Mouse (Mus musculus) CD4-positive, CD25-positive, alpha-beta regulatory T cell, adult 4 months (primary cell): ENCODE data around the gene Nexn. TPM values are rescaled to one million over a fixed set of nuclear protein-coding genes. Genes with fewer than 3 reads are reported as not detected.

ENCODE experiments used
- ATAC-seq: one replicate; pipeline ENCODE4 v1.8.0; 2017
- polyA plus RNA-seq, 2 experiments: library from polyadenylated mRNA; unstranded; fragments of 100-300 nt; shearing (Covaris generic); gene quantifications; one replicate each; pipeline ENCODE4 v1.2.1; 2017

The Nexn gene
- polyA plus RNA-seq, 2 experiments from 2014 or later = 2.0 to 5.2 TPM

- ATAC-seq = peak; percentile 97
Observed at GRCm38 (mm10) chr3:152193635-152194097, 72.5 kb downstream of the Nexn start.

GRCm38 (mm10) chr3:152193177-152193576 lies 73.0 kb downstream of the Nexn start:
- ATAC-seq = peak; percentile 4

- ATAC-seq = peak; percentile 16
Observed at GRCm38 (mm10) chr3:152192238-152192931, 73.8 kb downstream of the Nexn start.

GRCm38 (mm10) chr3:152191791-152192237 lies 74.3 kb downstream of the Nexn start:
- ATAC-seq = peak; percentile 6

- no peak for ATAC-seq
Observed at GRCm38 (mm10) chr3:152190679-152191477, 75.3 kb downstream of the Nexn start.

GRCm38 (mm10) chr3:152189306-152189705 lies 76.8 kb downstream of the Nexn start:
- ATAC-seq = no peak

Other genes with a start within 250 kb of the Nexn start
- gene Gipc2, start 100.1 kb downstream of the Nexn start, polyA plus RNA-seq = not detected
- 1 to 10 TPM; 8.1 to 10.0 TPM for gene Dnajb4, start 56.0 kb downstream of the Nexn start, polyA plus RNA-seq
- gene Fubp1, start 55.9 kb downstream of the Nexn start, polyA plus RNA-seq = 100 to 1,000 TPM; 256 to 262 TPM
- gene Miga1, start 74.1 kb upstream of the Nexn start, polyA plus RNA-seq = 1 to 10 TPM; 8.0 TPM
- gene Usp33, start 80.1 kb upstream of the Nexn start, polyA plus RNA-seq = 10 to 100 TPM; 33.9 to 35.5 TPM
- 10 to 100 TPM; 33.7 to 34.7 TPM for gene Zzz3, start 129.1 kb upstream of the Nexn start, polyA plus RNA-seq